Mouse (Mus musculus): ENCODE results near the gene Dynlrb1. TPM values are rescaled to one million over a fixed set of nuclear protein-coding genes. Genes with fewer than 3 reads are reported as not detected.

The Dynlrb1 gene
- polyA plus RNA-seq, 1 experiment from 2014 or later: 361 TPM

DNA sequence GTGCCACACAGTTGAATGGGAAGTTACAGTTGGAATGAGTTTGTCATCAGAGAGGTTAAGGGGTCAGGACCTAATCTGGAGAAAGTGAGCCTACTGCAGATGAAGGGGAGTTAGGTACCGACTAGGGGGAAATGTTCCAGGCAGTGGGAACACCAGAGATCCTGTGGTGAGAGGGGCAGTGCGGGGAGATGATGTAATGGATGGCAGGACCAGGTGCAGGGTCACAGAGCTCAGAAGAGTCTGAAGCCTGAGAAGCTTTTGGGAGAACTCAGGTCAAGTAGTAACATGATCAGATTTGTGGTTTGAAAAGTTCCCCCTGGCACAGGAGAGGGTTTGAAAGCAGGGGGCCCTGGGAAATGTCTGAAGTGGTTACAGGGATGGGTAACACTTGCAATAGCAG is 43.8 kb downstream of the Dynlrb1 start:
- ATAC-seq (ENCODE audit: insufficient number of reproducible peaks, low FRiP score): no peak
- H3K9me3 ChIP-seq (replicated peaks): no peaks in the 10 kb centered on the region
- H3K4me2 ChIP-seq: no peak overlapping the region
- no peak overlapping the region for H3K4me3 ChIP-seq
- H3K27me3 ChIP-seq (replicated peaks): no peaks in the 10 kb centered on the region
- no peak overlapping the region for H3K27ac ChIP-seq (ENCODE audit: poor library complexity, severe bottlenecking)
- WGBS: 61% methylated on average over 2 of the region's 2 CpGs
- peaks cover 29% of the 10 kb centered on the region for H3K4me1 ChIP-seq (replicated peaks)
- no peak overlapping the region for H3K9ac ChIP-seq
- peaks cover 23% of the 10 kb centered on the region for H3K36me3 ChIP-seq

- Histone ChIP-seq H3K9ac (no peak overlapping the region), H3K9me3 (replicated peaks) (no peaks in the 10 kb centered on the region), H3K27me3 (replicated peaks) (no peaks in the 10 kb centered on the region), H3K4me1 (replicated peaks) (peaks cover 27% of the 10 kb centered on the region), H3K36me3 (peaks cover 18% of the 10 kb centered on the region), H3K4me2 (no peak overlapping the region), H3K27ac (ENCODE audit: poor library complexity, severe bottlenecking) (peak overlapping the region; percentile 60; the same call in 1 of the 2 replicates), H3K4me3 (no peak overlapping the region)
- no peak for ATAC-seq (ENCODE audit: insufficient number of reproducible peaks, low FRiP score)
- WGBS: 83% methylated on average over 4 of the region's 4 CpGs
Measured at GRCm38 (mm10) chr2:155283793-155284192, 47.5 kb downstream of the Dynlrb1 start.

DNA sequence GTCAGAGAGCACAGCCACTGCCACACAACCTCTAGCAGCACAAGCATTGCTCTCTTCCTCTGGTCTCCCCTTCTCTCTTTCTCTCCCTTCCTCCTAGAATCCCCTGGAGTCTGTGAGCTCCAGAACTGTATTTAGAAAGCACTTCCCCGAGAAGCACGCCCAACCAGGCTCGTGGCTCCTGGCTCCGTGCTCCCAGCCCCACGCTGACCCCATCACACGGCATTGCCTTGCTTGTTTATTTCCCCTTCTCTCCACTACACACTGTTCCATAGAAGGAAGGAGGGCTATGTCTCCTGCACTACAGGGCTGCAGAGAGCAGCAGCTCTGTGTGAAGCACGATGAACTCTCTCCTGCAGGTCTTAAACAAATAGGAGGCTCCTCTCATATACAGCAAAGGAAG is 48.3 kb downstream of the Dynlrb1 start:
- 64% methylated on average over 7 of the region's 7 CpGs for WGBS
- Histone ChIP-seq H3K9me3 (replicated peaks) (no peaks in the 10 kb centered on the region), H3K36me3 (peaks cover 22% of the 10 kb centered on the region), H3K4me1 (replicated peaks) (peaks cover 27% of the 10 kb centered on the region), H3K9ac (no peak overlapping the region), H3K27ac (ENCODE audit: poor library complexity, severe bottlenecking) (peak overlapping the region; percentile 60), H3K4me2 (no peak overlapping the region), H3K27me3 (replicated peaks) (no peaks in the 10 kb centered on the region), H3K4me3 (no peak overlapping the region)
- ATAC-seq (ENCODE audit: insufficient number of reproducible peaks, low FRiP score): no peak

- peaks cover 27% of the 10 kb centered on the region for H3K4me1 ChIP-seq (replicated peaks)
- WGBS: 85% methylated on average over 6 of the region's 6 CpGs
Measured at GRCm38 (mm10) chr2:155285744-155286143, 49.4 kb downstream of the Dynlrb1 start.

GRCm38 (mm10) chr2:155287456-155288250 is 51.3 kb downstream of the Dynlrb1 start:
- no peaks in the 10 kb centered on the region for H3K9me3 ChIP-seq (replicated peaks)
- no peaks in the 10 kb centered on the region for H3K27me3 ChIP-seq (replicated peaks)
- H3K4me2 ChIP-seq: no peak overlapping the region
- peak overlapping the region; percentile 95 for H3K27ac ChIP-seq (ENCODE audit: poor library complexity, severe bottlenecking)
- WGBS: 54% methylated on average over 4 of the region's 4 CpGs
- peaks cover 46% of the 10 kb centered on the region for H3K36me3 ChIP-seq
- H3K9ac ChIP-seq: no peak overlapping the region
- ATAC-seq (ENCODE audit: insufficient number of reproducible peaks, low FRiP score): peak; percentile 70
- H3K4me3 ChIP-seq: no peak overlapping the region
- peaks cover 27% of the 10 kb centered on the region for H3K4me1 ChIP-seq (replicated peaks)

More at GRCm38 (mm10) chr2:155285744-155286143, 49.4 kb downstream of the Dynlrb1 start:
- Histone ChIP-seq H3K4me2 (no peak overlapping the region), H3K9me3 (replicated peaks) (no peaks in the 10 kb centered on the region), H3K4me3 (no peak overlapping the region), H3K36me3 (peaks cover 27% of the 10 kb centered on the region), H3K9ac (no peak overlapping the region), H3K27ac (ENCODE audit: poor library complexity, severe bottlenecking) (no peak overlapping the region), H3K27me3 (replicated peaks) (no peaks in the 10 kb centered on the region)
- ATAC-seq (ENCODE audit: insufficient number of reproducible peaks, low FRiP score): no peak

DNA sequence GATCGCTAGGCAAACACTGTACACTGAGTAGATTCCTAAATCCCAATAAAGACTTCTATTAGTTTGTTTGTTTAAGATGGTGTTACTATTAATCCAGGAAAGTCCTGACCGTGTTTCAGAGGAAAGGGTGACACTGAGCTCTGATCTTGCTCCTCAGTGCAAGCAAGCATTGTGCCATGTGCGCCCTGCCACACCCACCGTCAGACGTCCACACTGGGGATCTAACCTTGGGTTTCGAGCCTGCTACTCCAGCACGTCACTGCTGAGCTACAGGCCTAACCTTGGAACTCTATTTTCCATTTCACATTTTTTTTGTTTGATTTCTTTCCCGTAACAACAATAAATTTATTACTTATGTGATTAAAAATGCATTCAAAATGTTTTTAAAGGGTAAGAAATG is 53.7 kb downstream of the Dynlrb1 start:
- peaks cover 53% of the 10 kb centered on the region for H3K36me3 ChIP-seq

GRCm38 (mm10) chr2:155293382-155293781 is 57.0 kb downstream of the Dynlrb1 start:
- Histone ChIP-seq H3K27ac (ENCODE audit: poor library complexity, severe bottlenecking) (no peak overlapping the region), H3K4me2 (no peak overlapping the region), H3K27me3 (replicated peaks) (no peaks in the 10 kb centered on the region), H3K4me3 (no peak overlapping the region), H3K36me3 (peaks cover 80% of the 10 kb centered on the region), H3K9me3 (replicated peaks) (no peaks in the 10 kb centered on the region), H3K4me1 (replicated peaks) (no peaks in the 10 kb centered on the region), H3K9ac (no peak overlapping the region)
- no peak for ATAC-seq (ENCODE audit: insufficient number of reproducible peaks, low FRiP score)
- 79% methylated on average over 2 of the region's 2 CpGs for WGBS

More for the DNA sequence above, 53.7 kb downstream of the Dynlrb1 start:
- H3K27me3 ChIP-seq (replicated peaks): no peaks in the 10 kb centered on the region
- H3K9ac ChIP-seq: no peak overlapping the region
- H3K4me3 ChIP-seq: no peak overlapping the region
- 88% methylated on average over 8 of the region's 8 CpGs for WGBS
- H3K27ac ChIP-seq (ENCODE audit: poor library complexity, severe bottlenecking): no peak overlapping the region
- H3K4me2 ChIP-seq: no peak overlapping the region
- no peaks in the 10 kb centered on the region for H3K9me3 ChIP-seq (replicated peaks)
- H3K4me1 ChIP-seq (replicated peaks): peaks cover 13% of the 10 kb centered on the region
- no peak for ATAC-seq (ENCODE audit: insufficient number of reproducible peaks, low FRiP score)

DNA sequence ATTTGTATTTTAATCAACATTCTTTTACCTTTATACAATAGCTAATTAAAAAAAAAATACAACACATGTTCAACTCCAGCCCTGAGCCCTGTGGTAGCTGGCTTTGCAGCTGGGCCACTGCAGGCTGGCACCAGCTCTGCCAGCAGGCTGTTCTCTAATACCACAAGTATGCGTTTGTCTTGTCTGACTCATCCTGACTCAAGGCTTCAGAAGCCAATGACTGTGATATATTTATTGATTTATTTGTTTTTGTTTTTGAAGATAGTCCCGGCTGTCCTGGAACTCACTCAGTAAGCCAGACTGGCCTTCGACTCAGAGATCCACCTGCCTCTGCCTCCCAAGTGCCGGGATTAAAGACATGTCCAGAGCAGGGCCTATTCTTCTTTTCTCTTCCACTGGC is 57.6 kb downstream of the Dynlrb1 start:
- H3K36me3 ChIP-seq: peaks cover 86% of the 10 kb centered on the region
- H3K9me3 ChIP-seq (replicated peaks): no peaks in the 10 kb centered on the region

DNA sequence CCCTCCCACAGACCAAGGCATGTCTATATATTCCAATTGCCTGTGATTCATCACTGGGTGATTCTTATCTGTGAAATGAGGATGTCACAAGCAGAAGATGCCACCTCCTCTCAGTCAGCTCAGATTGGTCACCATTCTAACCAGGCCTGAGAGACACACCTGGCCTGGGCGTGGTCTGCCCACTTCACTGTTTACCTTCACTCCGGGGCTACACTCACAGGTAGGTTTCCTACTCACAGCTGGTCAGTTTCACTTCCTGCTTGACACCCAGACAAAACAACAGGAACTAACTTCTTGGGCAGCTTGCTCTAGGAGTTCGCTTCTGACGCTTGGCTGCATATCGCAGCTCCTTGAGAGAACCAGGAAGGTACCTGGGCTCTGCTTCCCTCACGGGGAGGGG is 59.1 kb downstream of the Dynlrb1 start:
- 90% methylated on average over 6 of the region's 6 CpGs for WGBS

More for the DNA sequence above, 57.6 kb downstream of the Dynlrb1 start:
- 86% methylated on average over 4 of the region's 4 CpGs for WGBS
- ATAC-seq (ENCODE audit: insufficient number of reproducible peaks, low FRiP score): no peak
- H3K27ac ChIP-seq (ENCODE audit: poor library complexity, severe bottlenecking): no peak overlapping the region
- no peaks in the 10 kb centered on the region for H3K27me3 ChIP-seq (replicated peaks)
- H3K4me1 ChIP-seq (replicated peaks): no peaks in the 10 kb centered on the region
- no peak overlapping the region for H3K4me2 ChIP-seq
- no peak overlapping the region for H3K9ac ChIP-seq
- no peak overlapping the region for H3K4me3 ChIP-seq

GRCm38 (mm10) chr2:155299563-155299962 is 63.2 kb downstream of the Dynlrb1 start:
- Histone ChIP-seq H3K36me3 (peaks cover 68% of the 10 kb centered on the region), H3K4me3 (no peak overlapping the region), H3K27me3 (replicated peaks) (no peaks in the 10 kb centered on the region), H3K9me3 (replicated peaks) (no peaks in the 10 kb centered on the region), H3K9ac (no peak overlapping the region), H3K27ac (ENCODE audit: poor library complexity, severe bottlenecking) (peak overlapping the region; percentile 42), H3K4me1 (replicated peaks) (peaks cover 8% of the 10 kb centered on the region), H3K4me2 (no peak overlapping the region)
- 48% methylated on average over 4 of the region's 4 CpGs for WGBS
- no peak for ATAC-seq (ENCODE audit: insufficient number of reproducible peaks, low FRiP score)

More for the DNA sequence above, 59.1 kb downstream of the Dynlrb1 start:
- no peaks in the 10 kb centered on the region for H3K9me3 ChIP-seq (replicated peaks)
- H3K9ac ChIP-seq: no peak overlapping the region
- ATAC-seq (ENCODE audit: insufficient number of reproducible peaks, low FRiP score): no peak
- H3K4me1 ChIP-seq (replicated peaks): peaks cover 8% of the 10 kb centered on the region
- no peak overlapping the region for H3K4me2 ChIP-seq
- H3K27me3 ChIP-seq (replicated peaks): no peaks in the 10 kb centered on the region
- H3K36me3 ChIP-seq: peaks cover 79% of the 10 kb centered on the region
- no peak overlapping the region for H3K27ac ChIP-seq (ENCODE audit: poor library complexity, severe bottlenecking)
- H3K4me3 ChIP-seq: no peak overlapping the region

Measured in heart, embryonic 12.5 days (tissue).